Mouse (Mus musculus) c-Kit-positive CD71-negative TER-119-negative erythroid progenitor cells, embryonic 14.5 days (primary cell): ENCODE measurements around the gene Olfr1183.
"Not testable (repeated sequence)": the region's sequence is repeated elsewhere in the genome, so short reads cannot be mapped to it uniquely, and the experiment has no call there.

Experiments
- DNase-seq: peaks from one replicate; pipeline ENCODE4 v3.0.0-alpha.2; 2013; ENCODE audit warnings: low read depth

Olfr1183 gene

DNA sequence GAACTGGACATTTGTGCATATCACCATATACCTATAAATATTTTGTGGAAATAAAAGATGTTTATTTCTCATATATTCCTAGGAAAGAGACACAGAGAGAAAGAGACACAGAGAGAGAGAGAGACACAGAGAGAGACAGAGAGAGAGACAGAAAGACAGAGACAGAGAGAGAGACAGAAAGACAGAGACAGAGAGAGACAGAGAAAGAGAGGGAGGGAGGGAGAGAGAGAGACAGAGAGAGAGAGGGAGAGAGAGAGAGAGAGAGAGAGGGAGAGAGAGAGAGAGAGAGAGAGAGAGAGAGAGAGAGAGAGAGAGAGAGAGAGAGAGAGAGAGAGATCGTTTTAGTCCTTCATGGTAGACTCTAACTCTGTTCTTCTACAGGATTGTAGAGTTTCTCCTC, at the start of gene Olfr1183:
Gene Olfr1183 (plus strand): TSS at position 301 of the 400 bp plus-strand sequence.
- DNase-seq: not testable (repeated sequence)

DNA sequence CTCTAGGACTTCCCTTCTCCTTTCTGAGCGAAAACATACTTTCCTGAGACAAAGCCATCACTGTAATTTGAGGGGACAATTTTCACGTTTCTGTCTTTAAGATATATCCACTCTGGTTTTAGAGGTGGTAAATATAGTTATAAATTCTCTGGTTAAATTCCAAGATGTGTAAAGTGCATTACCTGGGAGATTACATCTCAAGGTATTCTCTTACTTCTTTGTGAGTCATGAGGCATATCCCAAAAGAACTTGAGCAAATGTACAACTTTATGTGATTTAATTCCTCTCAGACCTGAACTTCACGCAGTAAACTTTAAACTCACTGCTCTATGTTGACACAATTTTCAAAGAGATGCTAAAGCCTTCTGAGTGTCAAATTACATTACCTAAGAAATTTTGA, 48.3 kb upstream of the Olfr1183 start, which contains the start of gene Olfr1179:
Gene Olfr1179 (minus strand): TSS at position 101 of the 400 bp plus-strand sequence.
- no peak for DNase-seq

DNA sequence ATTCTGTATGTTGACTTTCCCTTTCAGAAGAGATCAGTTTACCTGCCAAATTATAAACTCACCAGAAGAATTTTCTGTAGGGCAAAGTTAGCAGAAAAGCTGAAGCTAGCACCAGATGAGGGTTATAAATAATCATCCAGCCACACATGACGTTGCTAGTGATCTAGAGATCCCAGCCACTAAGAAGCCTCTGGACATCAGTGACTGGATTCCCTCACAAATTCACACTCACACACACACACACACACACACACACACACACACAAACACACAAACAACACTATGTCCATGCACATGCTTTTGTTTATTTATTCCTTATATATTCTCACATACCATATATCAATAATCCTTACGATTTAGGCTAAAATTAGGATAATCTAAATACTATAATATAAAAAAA, 35.6 kb upstream of the Olfr1183 start, which contains the start of gene Olfr1180:
Gene Olfr1180 (minus strand): TSS at position 101 of the 400 bp plus-strand sequence.
- DNase-seq: no peak

DNA sequence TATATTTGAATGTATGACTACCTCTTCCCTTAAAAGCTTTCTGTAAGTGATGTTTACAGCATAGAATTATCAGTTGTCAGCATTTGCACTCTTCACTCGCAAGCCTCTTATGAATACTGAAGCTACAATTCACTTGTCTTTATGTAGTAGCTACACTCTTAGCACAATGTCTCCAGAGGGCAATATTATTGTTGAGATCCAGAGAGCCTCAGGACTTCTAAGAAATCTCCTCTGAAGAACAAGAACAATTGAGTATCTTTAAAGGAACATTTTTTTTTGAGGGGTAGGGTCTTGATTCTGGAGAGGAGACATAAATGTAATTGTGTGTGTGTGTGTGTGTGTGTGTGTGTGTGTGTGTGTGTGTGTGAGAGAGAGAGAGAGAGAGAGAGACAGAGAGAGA, 28.6 kb upstream of the Olfr1183 start, which contains the start of gene Olfr1181:
Gene Olfr1181 (minus strand): TSS at position 101 of the 400 bp plus-strand sequence.
- DNase-seq: no peak

DNA sequence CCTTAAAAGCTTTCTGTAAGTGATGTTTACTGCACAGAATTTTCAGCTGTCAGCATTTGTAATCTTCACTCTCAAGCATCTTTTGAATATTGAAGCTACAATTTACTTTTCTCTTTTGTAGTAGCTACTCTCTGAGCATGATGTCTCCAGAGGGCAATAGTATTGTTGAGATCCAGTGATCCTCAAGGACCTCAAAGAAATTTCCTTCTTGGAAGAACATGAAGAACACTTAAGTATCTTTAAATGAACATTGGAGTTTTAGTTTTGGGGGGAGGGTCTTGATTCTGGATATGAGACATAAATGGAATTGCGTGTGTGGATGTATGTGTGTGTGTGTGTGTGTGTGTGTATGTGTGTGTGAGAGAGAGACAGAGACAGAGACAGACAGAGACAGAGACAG, 5.6 kb upstream of the Olfr1183 start, which contains the start of gene Gm13757:
Gene Gm13757 (minus strand): TSS at position 101 of the 400 bp plus-strand sequence.
- DNase-seq: no peak

DNA sequence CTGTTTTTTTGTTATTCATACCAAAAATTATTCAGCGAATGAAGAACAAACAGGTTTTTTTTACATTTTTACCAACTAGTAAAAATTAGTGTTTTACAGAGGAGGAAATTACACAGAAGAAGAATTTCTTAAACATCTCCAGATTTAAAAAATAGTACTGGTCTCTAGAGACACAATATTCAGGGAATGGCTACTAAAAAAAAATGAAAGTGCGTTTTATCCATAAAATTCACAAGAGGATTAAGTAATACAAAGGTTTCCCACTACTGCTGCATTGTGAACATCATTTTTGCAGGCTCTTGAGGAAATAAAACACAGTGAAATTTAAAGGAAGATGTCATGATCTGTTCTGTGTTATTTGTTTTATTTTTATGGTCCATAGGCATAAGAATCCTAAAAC, 28.6 kb downstream of the Olfr1183 start, which contains the start of gene Olfr1184:
Gene Olfr1184 (plus strand): TSS at position 301 of the 400 bp plus-strand sequence.
- no peak for DNase-seq

DNA sequence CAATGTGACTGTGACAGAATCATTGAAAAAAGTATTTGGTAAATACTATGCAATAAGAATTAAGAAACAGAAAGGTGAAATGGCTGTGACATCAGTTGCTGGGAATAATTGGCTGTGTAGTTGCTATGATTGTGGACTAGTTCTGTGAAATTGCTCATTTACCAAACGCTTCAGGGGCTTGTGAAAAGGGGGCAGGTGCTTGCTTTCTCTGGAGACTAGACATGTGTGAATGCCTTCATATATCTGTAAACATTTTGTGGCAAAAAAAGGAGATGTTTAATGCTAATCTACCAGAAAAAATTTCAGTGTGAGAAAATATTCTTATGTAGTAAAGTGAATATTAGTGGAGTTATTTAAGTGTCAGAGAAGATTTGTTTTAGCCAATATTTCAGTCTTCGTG, 38.4 kb downstream of the Olfr1183 start, which contains the start of gene Olfr1185-ps1:
Gene Olfr1185-ps1 (plus strand): TSS at position 301 of the 400 bp plus-strand sequence.
- no peak for DNase-seq

DNA sequence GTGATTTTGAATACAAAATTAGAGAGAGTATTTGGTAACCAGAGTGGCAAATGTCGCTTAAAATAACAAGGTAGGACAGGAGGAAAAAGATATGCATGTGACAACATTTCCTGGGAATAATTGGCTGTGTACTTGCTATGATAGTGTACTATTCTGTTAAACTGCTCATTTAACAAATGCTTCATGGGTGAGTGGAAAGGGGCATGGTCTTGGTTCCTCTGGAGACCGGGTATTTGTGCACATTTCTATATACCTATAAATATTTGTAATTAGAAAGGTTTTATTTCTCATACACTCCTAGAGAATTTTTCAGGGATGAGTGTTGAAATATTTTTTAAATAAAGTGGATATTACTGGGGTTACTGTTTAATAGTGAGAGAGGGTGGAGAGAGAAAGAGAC, 63.6 kb downstream of the Olfr1183 start, which contains the start of gene Olfr1186:
Gene Olfr1186 (plus strand): TSS at position 301 of the 400 bp plus-strand sequence.
- no peak for DNase-seq
